Mouse (Mus musculus) neural tube, embryonic 14.5 days (tissue): ENCODE data around the gene Abca2. TPM values are rescaled to one million over a fixed set of nuclear protein-coding genes. Genes with fewer than 3 reads are reported as not detected.

ENCODE experiments used
- ATAC-seq: fragments of 200-750 bp; cut with Nextera tagmentation; 2 replicates; pipeline ENCODE4 v1.8.0; 2017; ENCODE audit warnings: low read depth, mild to moderate bottlenecking, moderate TSS enrichment, moderate library complexity
- H3K27ac ChIP-seq: fragments of 300-500 bp; sonication (generic); 2 replicates; pipeline ENCODE4 v1.5.1; 2014; ENCODE audit warnings: low read depth, mild to moderate bottlenecking, control low read depth, low read length, moderate library complexity, mixed read lengths
- H3K27me3 ChIP-seq: fragments of 300-500 bp; sonication (generic); 2 replicates; pipeline ENCODE4 v1.6.1; 2014; ENCODE audit warnings: low read length; ENCODE audit not compliant: control insufficient read depth, insufficient read depth
- H3K36me3 ChIP-seq: fragments of 300-500 bp; sonication (generic); 2 replicates; pipeline ENCODE4 v1.6.1; 2014; ENCODE audit warnings: low read length, mixed read lengths; ENCODE audit not compliant: control insufficient read depth, insufficient read depth
- H3K4me1 ChIP-seq: fragments of 300-500 bp; sonication (generic); 2 replicates; pipeline ENCODE4 v1.6.1; 2014; ENCODE audit warnings: low read length; ENCODE audit not compliant: control insufficient read depth, insufficient read depth
- H3K4me2 ChIP-seq: fragments of 300-500 bp; sonication (generic); 2 replicates; pipeline ENCODE4 v1.6.1; 2014; ENCODE audit warnings: mild to moderate bottlenecking, low read depth, low read length, control low read depth
- H3K4me3 ChIP-seq: fragments of 300-500 bp; sonication (generic); 2 replicates; pipeline ENCODE4 v1.5.1; 2014; ENCODE audit warnings: low read depth, low read length, control low read depth, mixed read lengths
- H3K9ac ChIP-seq: fragments of 300-500 bp; sonication (generic); replicated peaks from 2 replicates; pipeline ENCODE4 v1.6.1; 2014; ENCODE audit warnings: low read depth, mild to moderate bottlenecking, control low read depth, low read length, mixed read lengths
- H3K9me3 ChIP-seq: fragments of 300-500 bp; sonication (generic); 2 replicates; pipeline ENCODE4 v1.6.1; 2016; ENCODE audit warnings: low read length; ENCODE audit not compliant: control insufficient read depth
- WGBS: fragments of 180-500 bp; shearing (Covaris S2); extraction: QIAGEN DNeasy Blood & Tissue Kit; methylation state at CpG from one replicate; pipeline ENCODE4 v1.1.7; 2014; 5-methylcytosine and 5-hydroxymethylcytosine counted together
- polyA plus RNA-seq: library from polyadenylated mRNA; unstranded; fragments of >200 nt; fragmentation: Nextera tagmentation; extraction: Ambion mirVana; gene quantifications from 2 replicates; pipeline ENCODE4 v1.2.1, GENCODE M21; 2014

The Abca2 gene
- polyA plus RNA-seq, 1 experiment from 2014 or later, result 16.2 TPM

GRCm38 (mm10) chr2:25421896-25422295, 6.6 kb upstream of the Abca2 start:
- H3K9ac ChIP-seq, result no peak overlapping the region
- WGBS, result 23% methylated on average over 3 of the region's 3 CpGs
- no peak overlapping the region for H3K4me2 ChIP-seq
- no peaks in the 10 kb centered on the region for H3K36me3 ChIP-seq
- H3K27me3 ChIP-seq, result no peaks in the 10 kb centered on the region
- ATAC-seq, result peak; percentile 63; the same call in 1 of the 2 replicates
- no peak overlapping the region for H3K4me3 ChIP-seq
- no peak overlapping the region for H3K27ac ChIP-seq
- no peaks in the 10 kb centered on the region for H3K4me1 ChIP-seq
- H3K9me3 ChIP-seq, result no peaks in the 10 kb centered on the region

GRCm38 (mm10) chr2:25422587-25423410, 5.7 kb upstream of the Abca2 start, which contains the start of gene Fut7:
TSS of gene Fut7 (plus strand) at chr2:25423267.
- Histone ChIP-seq H3K4me3 (no peak within 1 kb of the TSS), H3K4me2 (no peak within 1 kb of the TSS), H3K27me3 (no peaks in the 10 kb centered on the region), H3K27ac (no peak within 1 kb of the TSS), H3K4me1 (no peaks in the 10 kb centered on the region), H3K36me3 (no peaks in the 10 kb centered on the region), H3K9ac (no peak within 1 kb of the TSS), H3K9me3 (no peaks in the 10 kb centered on the region)
- WGBS, result 69% methylated on average over 17 of the region's 17 CpGs
- no peak for ATAC-seq

- H3K4me1 ChIP-seq, result no peaks in the 10 kb centered on the region
- 89% methylated on average over 1 of the region's 1 CpGs for WGBS
- H3K36me3 ChIP-seq, result no peaks in the 10 kb centered on the region
- no peak overlapping the region for H3K27ac ChIP-seq
- H3K4me3 ChIP-seq, result no peak overlapping the region
- H3K4me2 ChIP-seq, result no peak overlapping the region
- H3K9ac ChIP-seq, result no peak overlapping the region
- no peaks in the 10 kb centered on the region for H3K9me3 ChIP-seq
- no peak for ATAC-seq
- H3K27me3 ChIP-seq, result no peaks in the 10 kb centered on the region
These were observed 4.9 kb upstream of the Abca2 start for GRCm38 (mm10) chr2:25423626-25424025.

- no peak overlapping the region for H3K27ac ChIP-seq
- H3K4me1 ChIP-seq, result peaks cover 15% of the 10 kb centered on the region
- no peak overlapping the region for H3K9ac ChIP-seq
- no peak for ATAC-seq
- H3K4me3 ChIP-seq, result no peak overlapping the region
- H3K27me3 ChIP-seq, result no peaks in the 10 kb centered on the region
- H3K4me2 ChIP-seq, result no peak overlapping the region
- no peaks in the 10 kb centered on the region for H3K36me3 ChIP-seq
- WGBS, result 46% methylated on average over 27 of the region's 27 CpGs
- no peaks in the 10 kb centered on the region for H3K9me3 ChIP-seq
These were observed 3.0 kb upstream of the Abca2 start for GRCm38 (mm10) chr2:25425481-25425880.

GRCm38 (mm10) chr2:25426721-25427191, 1.7 kb upstream of the Abca2 start:
- Histone ChIP-seq H3K9ac (no peak overlapping the region), H3K36me3 (no peaks in the 10 kb centered on the region), H3K4me2 (no peak overlapping the region), H3K27me3 (no peaks in the 10 kb centered on the region), H3K9me3 (no peaks in the 10 kb centered on the region), H3K27ac (no peak overlapping the region), H3K4me1 (peaks cover 20% of the 10 kb centered on the region), H3K4me3 (no peak overlapping the region)
- peak; percentile 23; the same call in 1 of the 2 replicates for ATAC-seq
- WGBS, result 32% methylated on average over 5 of the region's 5 CpGs

GRCm38 (mm10) chr2:25427256-25427655, 1.2 kb upstream of the Abca2 start:
- H3K4me3 ChIP-seq, result no peak overlapping the region
- H3K36me3 ChIP-seq, result no peaks in the 10 kb centered on the region
- H3K27ac ChIP-seq, result no peak overlapping the region
- no peaks in the 10 kb centered on the region for H3K27me3 ChIP-seq
- 90% methylated on average over 5 of the region's 5 CpGs for WGBS
- no peaks in the 10 kb centered on the region for H3K9me3 ChIP-seq
- H3K4me2 ChIP-seq, result no peak overlapping the region
- no peak for ATAC-seq
- H3K4me1 ChIP-seq, result peaks cover 20% of the 10 kb centered on the region
- no peak overlapping the region for H3K9ac ChIP-seq

GRCm38 (mm10) chr2:25429435-25430180, 1.1 kb downstream of the Abca2 start:
- H3K4me1 ChIP-seq, result peaks cover 20% of the 10 kb centered on the region
- H3K9me3 ChIP-seq, result no peaks in the 10 kb centered on the region
- H3K4me2 ChIP-seq, result peak overlapping the region; percentile 73
- H3K4me3 ChIP-seq, result peak overlapping the region; percentile 82
- WGBS, result 73% methylated on average over 5 of the region's 5 CpGs
- peak overlapping the region; percentile 87 for H3K9ac ChIP-seq
- H3K27ac ChIP-seq, result no peak overlapping the region
- peaks cover 2% of the 10 kb centered on the region; the same call in 1 of the 2 replicates for H3K36me3 ChIP-seq
- no peaks in the 10 kb centered on the region for H3K27me3 ChIP-seq
- no peak for ATAC-seq

GRCm38 (mm10) chr2:25430395-25431233, 2.1 kb downstream of the Abca2 start:
- Histone ChIP-seq H3K4me2 (peak overlapping the region; percentile 11; the same call in 1 of the 2 replicates), H3K36me3 (peaks cover 11% of the 10 kb centered on the region; the same call in 1 of the 2 replicates), H3K4me1 (peaks cover 20% of the 10 kb centered on the region), H3K27me3 (no peaks in the 10 kb centered on the region), H3K27ac (no peak overlapping the region; the same call in 1 of the 2 replicates), H3K4me3 (no peak overlapping the region), H3K9me3 (no peaks in the 10 kb centered on the region), H3K9ac (peak overlapping the region; percentile 16; the same call in 1 of the 2 replicates)
- no peak for ATAC-seq
- 57% methylated on average over 17 of the region's 17 CpGs for WGBS
